Mouse (Mus musculus) intestine, embryonic 15.5 days (tissue): ENCODE data around the gene Cuedc1. TPM values are rescaled to one million over a fixed set of nuclear protein-coding genes. Genes with fewer than 3 reads are reported as not detected.

Source experiments
- ATAC-seq: fragments of 200-750 bp; cut with Nextera tagmentation; 2 replicates; pipeline ENCODE4 v1.8.0; 2017; ENCODE audit warnings: moderate TSS enrichment, moderate library complexity
- H3K27ac ChIP-seq: fragments of 300-500 bp; sonication (generic); 2 replicates; pipeline ENCODE4 v1.5.1; 2015; ENCODE audit warnings: mild to moderate bottlenecking, inconsistent platforms
- H3K27me3 ChIP-seq: fragments of 300-500 bp; sonication (generic); replicated peaks from 2 replicates; pipeline ENCODE4 v1.6.1; 2015; ENCODE audit warnings: inconsistent platforms
- H3K36me3 ChIP-seq: fragments of 300-500 bp; sonication (generic); 2 replicates; pipeline ENCODE4 v1.6.1; 2015; ENCODE audit warnings: inconsistent platforms
- H3K4me1 ChIP-seq: fragments of 300-500 bp; sonication (generic); replicated peaks from 2 replicates; pipeline ENCODE4 v1.6.1; 2015; ENCODE audit warnings: inconsistent platforms
- H3K4me2 ChIP-seq: fragments of 300-500 bp; sonication (generic); replicated peaks from 2 replicates; pipeline ENCODE4 v1.6.1; 2015; ENCODE audit warnings: mild to moderate bottlenecking, inconsistent platforms
- H3K4me3 ChIP-seq: fragments of 300-500 bp; sonication (generic); replicated peaks from 2 replicates; pipeline ENCODE4 v1.5.1; 2015; ENCODE audit warnings: inconsistent platforms
- H3K9ac ChIP-seq: fragments of 300-500 bp; sonication (generic); 2 replicates; pipeline ENCODE4 v1.6.1; 2015; ENCODE audit warnings: inconsistent platforms
- H3K9me3 ChIP-seq: fragments of 300-500 bp; sonication (generic); 2 replicates; pipeline ENCODE4 v1.6.1; 2016; ENCODE audit warnings: inconsistent platforms
- WGBS: fragments of 180-500 bp; shearing (Covaris S2); methylation state at CpG from one replicate; pipeline ENCODE4 v1.1.7; 2015; 5-methylcytosine and 5-hydroxymethylcytosine counted together
- polyA plus RNA-seq: library from polyadenylated mRNA; unstranded; fragments of >200 nt; fragmentation: Nextera tagmentation; extraction: Ambion mirVana; gene quantifications from 2 replicates; pipeline ENCODE4 v1.2.1, GENCODE M21; 2015

The Cuedc1 gene
- polyA plus RNA-seq, 1 experiment from 2014 or later = 14.2 TPM

DNA sequence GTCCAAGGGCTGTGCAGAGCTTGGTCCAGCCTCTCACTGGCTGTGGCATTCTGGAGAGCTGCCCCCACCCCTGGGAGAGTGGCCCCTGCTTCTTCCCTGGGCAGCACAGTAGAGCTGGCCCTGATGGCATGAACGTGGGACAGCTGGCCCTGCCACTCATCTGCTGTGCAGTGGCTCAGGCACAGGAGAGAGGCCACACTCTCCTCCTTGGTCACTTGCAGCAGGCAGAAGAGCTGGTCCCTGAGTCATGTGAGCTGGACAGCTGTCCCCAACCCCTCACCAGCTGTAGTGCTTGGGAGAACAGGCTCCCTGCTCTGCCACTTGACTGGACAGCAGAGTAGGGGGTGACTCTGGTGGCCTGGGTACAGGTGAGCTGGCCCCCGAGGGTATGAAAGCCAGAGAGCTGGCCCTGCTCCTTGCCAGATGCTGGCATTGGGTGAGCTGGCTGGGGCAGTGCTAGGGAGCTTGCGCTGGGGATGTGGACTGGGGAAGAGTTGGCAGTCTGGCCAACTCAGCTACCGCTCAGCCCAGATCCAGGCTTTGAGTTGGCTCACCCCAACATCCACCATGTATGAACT is 133.4 kb downstream of the Cuedc1 start:
- Histone ChIP-seq H3K27me3 (no peaks in the 10 kb centered on the region), H3K9ac (no peak overlapping the region), H3K4me1 (peaks cover 12% of the 10 kb centered on the region), H3K27ac (no peak overlapping the region), H3K9me3 (no peaks in the 10 kb centered on the region), H3K4me2 (no peak overlapping the region), H3K36me3 (no peaks in the 10 kb centered on the region), H3K4me3 (no peak overlapping the region)
- WGBS = 84% methylated on average over 4 of the region's 4 CpGs
- ATAC-seq = no peak

DNA sequence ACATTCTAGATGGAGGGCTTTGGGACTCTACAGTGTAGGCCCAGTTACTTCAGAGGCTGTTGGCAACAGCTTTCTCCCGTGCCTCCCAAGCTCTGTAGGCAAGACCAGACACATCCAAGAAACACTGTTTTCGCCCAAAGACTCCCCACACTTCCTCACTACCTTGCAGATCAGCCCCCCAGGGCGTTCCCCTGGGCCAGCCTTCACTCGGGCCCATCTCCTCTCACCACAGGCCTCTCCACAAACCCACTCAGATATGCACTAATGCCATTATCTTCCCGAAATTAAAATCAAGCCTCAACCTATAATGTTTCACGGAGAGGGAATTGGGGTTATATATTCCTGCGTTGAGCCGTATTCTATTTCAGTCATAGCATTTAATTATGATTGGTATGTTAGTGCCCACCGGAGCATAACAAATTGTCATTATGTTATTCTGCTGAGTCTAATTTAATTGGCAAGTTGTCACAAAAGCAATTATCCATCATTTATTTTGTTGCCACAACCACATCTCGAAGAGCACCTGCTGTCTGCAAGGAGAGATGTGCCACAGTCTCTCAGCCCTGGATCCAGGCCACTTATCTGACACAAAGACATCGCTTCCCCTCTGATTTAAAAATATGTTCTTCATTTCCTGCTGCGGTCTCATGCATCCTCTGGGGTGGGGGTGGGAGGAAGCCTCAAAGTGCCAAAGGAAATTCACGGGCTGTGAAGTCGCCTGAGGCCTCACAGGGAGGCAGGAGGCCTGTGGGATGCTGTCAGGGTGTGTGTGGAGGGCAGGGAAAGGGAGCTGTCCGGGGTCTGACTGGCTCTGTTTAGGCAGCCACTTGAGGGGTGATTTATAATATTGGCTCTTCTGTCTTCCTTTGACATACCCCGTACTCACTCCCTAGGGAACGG is 135.9 kb downstream of the Cuedc1 start:
- WGBS = 51% methylated on average over 17 of the region's 17 CpGs
- Histone ChIP-seq H3K4me2 (no peak overlapping the region), H3K4me1 (peaks cover 12% of the 10 kb centered on the region), H3K36me3 (no peaks in the 10 kb centered on the region), H3K27ac (peak overlapping the region; percentile 29; the same call in 1 of the 2 replicates), H3K27me3 (no peaks in the 10 kb centered on the region), H3K9me3 (no peaks in the 10 kb centered on the region), H3K9ac (no peak overlapping the region), H3K4me3 (no peak overlapping the region)
- ATAC-seq = no peak

DNA sequence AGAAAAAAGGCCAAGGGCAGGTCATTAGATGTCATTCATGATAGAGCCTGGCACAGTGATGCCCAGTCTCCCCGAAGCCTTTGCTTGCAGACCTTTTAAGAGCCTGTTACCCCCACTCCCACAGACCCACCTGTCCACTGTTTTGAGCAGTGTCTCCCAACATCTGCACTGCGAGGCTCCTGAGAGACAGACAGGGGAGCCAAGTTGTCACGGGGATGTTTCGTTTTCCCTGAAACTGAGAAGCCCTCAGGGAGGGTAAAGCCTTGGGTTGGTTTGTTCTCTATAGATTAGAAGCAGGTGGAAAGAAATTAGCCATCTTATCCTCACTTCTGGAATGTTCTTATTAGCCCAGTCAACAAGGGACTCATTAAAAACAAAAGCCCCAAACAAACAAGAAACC is 136.9 kb downstream of the Cuedc1 start:
- peak; percentile 13; the same call in 1 of the 2 replicates for ATAC-seq
- H3K4me3 ChIP-seq = no peak overlapping the region
- H3K9me3 ChIP-seq = no peaks in the 10 kb centered on the region
- no peak overlapping the region for H3K9ac ChIP-seq
- H3K27ac ChIP-seq = no peak overlapping the region
- WGBS = 31% methylated on average over 4 of the region's 4 CpGs
- peaks cover 12% of the 10 kb centered on the region for H3K4me1 ChIP-seq
- H3K27me3 ChIP-seq = no peaks in the 10 kb centered on the region
- no peaks in the 10 kb centered on the region for H3K36me3 ChIP-seq
- H3K4me2 ChIP-seq = peak overlapping the region; percentile 19; the same call in 1 of the 2 replicates

DNA sequence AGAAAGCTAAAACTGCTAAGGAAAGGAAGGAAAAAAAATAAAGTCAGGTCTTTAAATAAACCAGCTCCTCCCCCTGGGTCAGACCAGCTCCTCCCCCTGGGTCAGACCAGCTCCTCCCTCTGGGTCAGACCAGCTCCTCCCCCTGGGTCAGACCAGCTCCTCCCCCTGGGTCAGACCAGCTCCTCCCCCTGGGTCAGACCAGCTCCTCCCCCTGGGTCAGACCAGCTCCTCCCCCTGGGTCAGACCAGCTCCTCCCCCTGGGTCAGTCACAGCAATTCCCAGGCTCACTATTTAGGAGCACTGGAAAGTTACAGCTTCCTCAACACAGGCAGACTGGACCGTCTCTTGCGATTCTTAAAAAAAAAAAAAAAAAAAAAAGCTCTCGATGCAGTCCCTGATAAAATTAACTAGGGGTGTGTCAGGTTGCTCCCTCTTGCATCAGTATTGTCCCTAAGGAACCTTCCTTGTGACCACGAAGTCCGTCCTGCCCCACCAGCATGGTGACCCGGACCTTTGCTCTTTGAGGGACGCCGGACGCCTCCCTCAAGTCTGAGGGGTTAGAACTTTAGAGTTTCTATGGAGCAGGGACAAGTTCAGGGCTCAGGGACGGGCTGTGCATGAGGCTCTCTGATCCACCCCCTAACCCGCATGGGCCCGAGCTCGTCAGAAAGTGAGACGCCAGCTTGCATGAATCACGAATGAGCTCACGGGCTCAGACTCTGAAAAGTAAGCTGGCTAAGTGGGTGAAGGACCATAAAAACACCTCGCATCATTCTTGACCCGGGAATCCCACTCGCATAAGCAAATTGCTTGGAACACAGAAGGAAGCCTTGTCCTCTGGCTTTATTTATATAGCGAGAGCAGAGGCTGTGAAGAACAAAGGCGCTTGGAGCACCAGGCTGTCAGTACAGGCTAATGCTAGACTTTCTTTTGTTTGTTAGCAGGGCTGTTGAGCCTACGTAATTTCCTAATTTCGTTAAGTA is 137.7 kb downstream of the Cuedc1 start:
- WGBS = 12% methylated on average over 23 of the region's 23 CpGs
- Histone ChIP-seq H3K27me3 (no peaks in the 10 kb centered on the region), H3K4me2 (peak overlapping the region; percentile 58), H3K27ac (peak overlapping the region; percentile 9), H3K36me3 (no peaks in the 10 kb centered on the region), H3K9me3 (no peaks in the 10 kb centered on the region), H3K9ac (no peak overlapping the region), H3K4me1 (peaks cover 12% of the 10 kb centered on the region), H3K4me3 (peak overlapping the region; percentile 15; the same call in 1 of the 2 replicates)
- ATAC-seq = peak; percentile 83

DNA sequence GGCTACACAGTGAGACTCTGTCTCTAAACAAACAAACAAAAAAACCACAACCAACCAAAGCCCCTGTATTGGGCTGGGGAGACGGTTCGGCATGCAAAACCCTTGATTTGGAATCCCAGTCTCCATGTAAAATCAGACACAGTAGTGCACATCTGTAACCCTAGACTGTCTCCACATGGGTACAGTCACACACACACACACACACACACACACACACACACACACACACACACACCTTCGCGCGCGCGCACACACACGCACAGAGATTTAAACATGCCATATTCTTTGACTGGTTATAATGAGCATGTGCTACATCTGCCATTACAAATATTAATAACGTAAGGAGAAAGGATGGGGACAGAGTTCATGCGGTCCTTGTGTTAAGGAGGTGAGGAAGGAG is 142.4 kb downstream of the Cuedc1 start:
- no peak overlapping the region for H3K9ac ChIP-seq
- H3K4me2 ChIP-seq = no peak overlapping the region
- no peak overlapping the region for H3K27ac ChIP-seq
- H3K9me3 ChIP-seq = no peaks in the 10 kb centered on the region
- no peaks in the 10 kb centered on the region for H3K36me3 ChIP-seq
- no peak overlapping the region for H3K4me3 ChIP-seq
- peaks cover 14% of the 10 kb centered on the region for H3K4me1 ChIP-seq
- WGBS = 87% methylated on average over 10 of the region's 10 CpGs
- H3K27me3 ChIP-seq = no peaks in the 10 kb centered on the region
- no peak for ATAC-seq

DNA sequence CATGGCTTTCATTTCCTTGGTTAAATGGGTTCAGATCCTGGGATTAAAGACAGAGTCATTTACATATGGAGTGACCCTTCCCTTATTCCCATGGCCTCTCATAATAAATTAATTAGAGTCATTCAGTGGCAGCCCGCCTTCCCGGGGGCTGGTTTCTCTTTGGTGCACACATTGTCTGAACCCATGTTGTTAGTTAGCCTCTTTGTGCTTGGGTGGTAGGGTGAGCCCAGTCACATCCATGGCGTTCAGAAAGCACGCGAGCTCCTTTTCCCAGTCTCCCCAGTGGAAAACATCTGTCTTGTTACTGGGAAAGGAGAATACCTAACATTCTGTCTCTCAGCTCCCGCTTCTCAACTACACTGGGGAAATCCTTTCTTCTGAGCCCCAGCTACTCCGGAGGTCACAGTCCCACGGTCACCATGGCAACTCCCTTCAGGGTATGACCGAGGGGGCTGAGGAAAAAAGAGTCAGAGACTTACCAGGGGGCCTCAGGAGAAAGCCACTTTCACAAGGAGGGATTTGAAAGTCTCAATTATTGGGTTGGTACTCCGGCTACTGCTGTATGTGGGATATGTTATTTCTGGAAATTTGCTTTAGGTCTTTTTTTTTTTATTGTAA is 143.0 kb downstream of the Cuedc1 start:
- H3K9ac ChIP-seq = no peak overlapping the region
- no peaks in the 10 kb centered on the region for H3K36me3 ChIP-seq
- no peak for ATAC-seq
- no peak overlapping the region for H3K4me2 ChIP-seq
- no peaks in the 10 kb centered on the region for H3K27me3 ChIP-seq
- H3K4me1 ChIP-seq = peaks cover 9% of the 10 kb centered on the region
- no peaks in the 10 kb centered on the region for H3K9me3 ChIP-seq
- whole genome bisulfite sequencing = 24% methylated on average over 10 of the region's 10 CpGs
- H3K4me3 ChIP-seq = no peak overlapping the region
- no peak overlapping the region for H3K27ac ChIP-seq

DNA sequence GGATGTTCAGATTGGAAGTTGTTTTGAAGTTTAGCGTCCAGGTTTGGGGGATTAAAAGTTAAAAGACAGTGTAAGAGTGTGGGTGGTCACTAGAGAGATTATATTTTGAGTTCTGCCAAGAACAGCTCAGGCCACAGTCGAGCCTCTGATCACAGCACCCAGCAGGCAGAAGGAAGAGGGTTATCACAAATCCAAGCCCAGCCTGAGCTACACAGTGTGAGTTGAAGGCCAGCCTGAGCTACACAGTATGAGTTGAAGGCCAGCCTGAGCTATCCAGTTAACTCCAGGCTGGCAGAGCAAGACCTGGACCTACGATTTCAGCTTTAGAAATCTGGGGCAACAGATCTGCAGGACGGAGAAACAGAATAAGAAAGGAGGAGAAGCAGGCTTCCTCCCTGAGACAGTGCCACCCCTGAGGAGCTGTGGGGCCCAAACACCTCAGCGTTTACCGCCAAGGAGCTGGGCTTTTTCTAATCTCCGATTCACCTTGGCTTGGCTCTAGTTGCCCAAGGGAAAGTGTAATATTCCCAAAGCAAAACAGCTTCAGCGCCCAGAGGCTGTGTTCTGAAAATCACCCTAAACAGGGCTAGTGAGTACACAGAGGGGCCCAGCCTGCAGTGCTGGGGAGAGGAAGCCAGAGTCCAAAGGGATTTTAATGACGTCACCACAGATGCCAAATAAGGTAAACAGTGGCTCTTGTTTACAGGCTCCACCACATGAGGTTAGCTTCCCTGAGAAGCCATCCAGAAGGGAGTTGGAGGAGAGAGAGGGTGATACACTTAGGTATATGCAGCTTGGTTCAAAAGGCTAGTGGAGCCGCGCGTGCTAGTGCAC is 143.8 kb downstream of the Cuedc1 start:
- H3K4me1 ChIP-seq = peaks cover 6% of the 10 kb centered on the region; the same call in 1 of the 2 replicates
- no peak overlapping the region for H3K4me2 ChIP-seq
- no peaks in the 10 kb centered on the region for H3K36me3 ChIP-seq
- 44% methylated on average over 12 of the region's 12 CpGs for WGBS
- H3K4me3 ChIP-seq = no peak overlapping the region
- ATAC-seq = 0 out of 2 replicates have a peak, but pooled peaks have one; percentile 47
- H3K9me3 ChIP-seq = no peaks in the 10 kb centered on the region
- H3K27ac ChIP-seq = no peak overlapping the region; the same call in 1 of the 2 replicates
- H3K9ac ChIP-seq = no peak overlapping the region
- H3K27me3 ChIP-seq = no peaks in the 10 kb centered on the region

Other genes with a start within 250 kb of the Cuedc1 start
- gene Mks1, start 244.8 kb upstream of the Cuedc1 start, polyA plus RNA-seq = 10.2 and 10.5 TPM in 2 replicates
- gene Epx, start 222.5 kb upstream of the Cuedc1 start, polyA plus RNA-seq = 0.14 and 0.16 TPM in 2 replicates
- not detected in 2 replicates for gene Olfr462, start 205.8 kb upstream of the Cuedc1 start, polyA plus RNA-seq
- not detected in 2 replicates for gene Olfr463, start 200.7 kb upstream of the Cuedc1 start, polyA plus RNA-seq
- gene Olfr464, start 177.1 kb upstream of the Cuedc1 start, polyA plus RNA-seq = not detected in 2 replicates
- gene Dynll2, start 110.5 kb upstream of the Cuedc1 start, polyA plus RNA-seq = 27.7 and 27.8 TPM in 2 replicates
- 237 and 244 TPM in 2 replicates for gene Srsf1, start 50.7 kb upstream of the Cuedc1 start, polyA plus RNA-seq
- gene Vezf1, start 29.8 kb upstream of the Cuedc1 start, polyA plus RNA-seq = 30.4 and 32.4 TPM in 2 replicates
- gene Mrps23, start 106.3 kb downstream of the Cuedc1 start, polyA plus RNA-seq = 59.6 and 62.3 TPM in 2 replicates
- not detected in 2 replicates for gene Ccdc182, start 196.0 kb downstream of the Cuedc1 start, polyA plus RNA-seq